Mouse (Mus musculus): Measurements from ENCODE around the gene Dzip1. TPM values are rescaled to one million over a fixed set of nuclear protein-coding genes. Genes with fewer than 3 reads are reported as not detected.

Gene Dzip1
- total and polyA plus RNA-seq, 3 experiments, result 3.1 to 30.9 (median 6.9) TPM

GRCm38 (mm10) chr14:118831597-118831996 lies 93.7 kb downstream of the Dzip1 start:
- Histone ChIP-seq H3K4me3 (ENCODE audit: low read depth, low read length) (no peak overlapping the region), H3K27me3 (ENCODE audit: insufficient read depth, low read length) (peaks cover 31% of the 10 kb centered on the region), H3K9me3 (replicated peaks) (no peaks in the 10 kb centered on the region), H3K36me3 (replicated peaks) (no peaks in the 10 kb centered on the region), H3K4me1 (ENCODE audit: insufficient read depth, low read depth, low read length) (peaks cover 11% of the 10 kb centered on the region)
- ATAC-seq (ENCODE audit: extremely low read depth, insufficient number of reproducible peaks, low FRiP score, poor library complexity, severe bottlenecking) (no peak), DNase-seq (ENCODE audit: low spot score) (no peak)
- TF ChIP-seq POLR2AphosphoS5 (IDR thresholded peaks at IDR 0.05; ENCODE audit: insufficient replicate concordance, low read depth, low read length) (no peak), GATA2 (IDR thresholded peaks at IDR 0.05; ENCODE audit: borderline replicate concordance, low read depth, low read length) (no peak), TAL1 (conservative IDR thresholded peaks at IDR 0.05; ENCODE audit: low read depth, low read length) (no peak), CTCF (IDR thresholded peaks at IDR 0.05; ENCODE audit: low read depth, low read length) (no peak), GATA1 (IDR thresholded peaks at IDR 0.05; ENCODE audit: borderline replicate concordance, low read length) (no peak)

- no peak overlapping the region for H3K4me3 ChIP-seq (ENCODE audit: low read depth, low read length)
- ATAC-seq (ENCODE audit: extremely low read depth, insufficient number of reproducible peaks, low FRiP score, poor library complexity, severe bottlenecking), result no peak
- peaks cover 41% of the 10 kb centered on the region for H3K27me3 ChIP-seq (ENCODE audit: insufficient read depth, low read length)
- TF ChIP-seq POLR2AphosphoS5 (IDR thresholded peaks at IDR 0.05; ENCODE audit: insufficient replicate concordance, low read depth, low read length) (no peak), GATA2 (IDR thresholded peaks at IDR 0.05; ENCODE audit: borderline replicate concordance, low read depth, low read length) (no peak), CTCF (IDR thresholded peaks at IDR 0.05; ENCODE audit: low read depth, low read length) (no peak), GATA1 (IDR thresholded peaks at IDR 0.05; ENCODE audit: borderline replicate concordance, low read length) (no peak), TAL1 (conservative IDR thresholded peaks at IDR 0.05; ENCODE audit: low read depth, low read length) (no peak)
- H3K9me3 ChIP-seq (replicated peaks), result no peaks in the 10 kb centered on the region
- H3K4me1 ChIP-seq (ENCODE audit: insufficient read depth, low read depth, low read length), result peaks cover 16% of the 10 kb centered on the region
- DNase-seq (ENCODE audit: low spot score), result no peak
- H3K36me3 ChIP-seq (replicated peaks), result no peaks in the 10 kb centered on the region
These were observed 95.7 kb downstream of the Dzip1 start for GRCm38 (mm10) chr14:118829331-118830095.

- Histone ChIP-seq H3K27me3 (ENCODE audit: insufficient read depth, low read length) (peaks cover 48% of the 10 kb centered on the region), H3K4me3 (ENCODE audit: low read depth, low read length) (no peak overlapping the region), H3K4me1 (ENCODE audit: insufficient read depth, low read depth, low read length) (peaks cover 19% of the 10 kb centered on the region), H3K36me3 (replicated peaks) (no peaks in the 10 kb centered on the region), H3K9me3 (replicated peaks) (no peaks in the 10 kb centered on the region)
- TF ChIP-seq GATA1 (IDR thresholded peaks at IDR 0.05; ENCODE audit: borderline replicate concordance, low read length) (no peak), CTCF (IDR thresholded peaks at IDR 0.05; ENCODE audit: low read depth, low read length) (no peak), TAL1 (conservative IDR thresholded peaks at IDR 0.05; ENCODE audit: low read depth, low read length) (no peak), GATA2 (IDR thresholded peaks at IDR 0.05; ENCODE audit: borderline replicate concordance, low read depth, low read length) (no peak), POLR2AphosphoS5 (IDR thresholded peaks at IDR 0.05; ENCODE audit: insufficient replicate concordance, low read depth, low read length) (no peak)
- no peak for ATAC-seq (ENCODE audit: extremely low read depth, insufficient number of reproducible peaks, low FRiP score, poor library complexity, severe bottlenecking)
- no peak for DNase-seq (ENCODE audit: low spot score)
These were observed 97.9 kb downstream of the Dzip1 start for GRCm38 (mm10) chr14:118827283-118827904.

GRCm38 (mm10) chr14:118826346-118826745 lies 98.9 kb downstream of the Dzip1 start:
- ATAC-seq (ENCODE audit: extremely low read depth, insufficient number of reproducible peaks, low FRiP score, poor library complexity, severe bottlenecking) (no peak), DNase-seq (ENCODE audit: low spot score) (no peak)
- Histone ChIP-seq H3K27me3 (ENCODE audit: insufficient read depth, low read length) (peaks cover 52% of the 10 kb centered on the region), H3K9me3 (replicated peaks) (no peaks in the 10 kb centered on the region), H3K36me3 (replicated peaks) (no peaks in the 10 kb centered on the region), H3K4me1 (ENCODE audit: insufficient read depth, low read depth, low read length) (peaks cover 20% of the 10 kb centered on the region), H3K4me3 (ENCODE audit: low read depth, low read length) (no peak overlapping the region; the same call in 1 of the 2 replicates)
- TF ChIP-seq TAL1 (conservative IDR thresholded peaks at IDR 0.05; ENCODE audit: low read depth, low read length) (no peak), POLR2AphosphoS5 (IDR thresholded peaks at IDR 0.05; ENCODE audit: insufficient replicate concordance, low read depth, low read length) (no peak), CTCF (IDR thresholded peaks at IDR 0.05; ENCODE audit: low read depth, low read length) (no peak), GATA2 (IDR thresholded peaks at IDR 0.05; ENCODE audit: borderline replicate concordance, low read depth, low read length) (no peak), GATA1 (IDR thresholded peaks at IDR 0.05; ENCODE audit: borderline replicate concordance, low read length) (no peak)

Other genes starting within 250 kb of the Dzip1 start
- gene Abcc4, start 219.2 kb downstream of the Dzip1 start, total RNA-seq (2014; fragmentation: Nextera tagmentation), result 22.9 and 25.2 TPM in 2 replicates
- 13.3 and 16.2 TPM in 2 replicates for gene Abcc4, start 219.2 kb downstream of the Dzip1 start, total RNA-seq (2017)
- gene Abcc4, start 219.2 kb downstream of the Dzip1 start, polyA plus RNA-seq (2012), result 9.7 and 10.5 TPM in 2 replicates
- gene Cldn10, start 137.6 kb downstream of the Dzip1 start, total RNA-seq (2014; fragmentation: Nextera tagmentation), result not detected in 2 replicates
- gene Cldn10, start 137.6 kb downstream of the Dzip1 start, total RNA-seq (2017), result 0.16 TPM in 1 of 2 replicates, not detected in the other
- not detected in 2 replicates for gene Cldn10, start 137.6 kb downstream of the Dzip1 start, polyA plus RNA-seq (2012)
- gene Dnajc3, start 12.5 kb upstream of the Dzip1 start, total RNA-seq (2014; fragmentation: Nextera tagmentation), result 36.9 and 41.7 TPM in 2 replicates
- 49.1 and 54.6 TPM in 2 replicates for gene Dnajc3, start 12.5 kb upstream of the Dzip1 start, total RNA-seq (2017)
- 2.8 and 3.9 TPM in 2 replicates for gene Dnajc3, start 12.5 kb upstream of the Dzip1 start, polyA plus RNA-seq (2012)
- 3.1 and 7.7 TPM in 2 replicates for gene Uggt2, start 174.0 kb upstream of the Dzip1 start, total RNA-seq (2014; fragmentation: Nextera tagmentation)
- 0.55 and 0.58 TPM in 2 replicates for gene Uggt2, start 174.0 kb upstream of the Dzip1 start, total RNA-seq (2017)
- 0.07 TPM in 1 of 2 replicates, not detected in the other for gene Uggt2, start 174.0 kb upstream of the Dzip1 start, polyA plus RNA-seq (2012)
- gene Hs6st3, start 212.9 kb upstream of the Dzip1 start, total RNA-seq (2014; fragmentation: Nextera tagmentation), result not detected in 2 replicates
- 0.11 and 0.12 TPM in 2 replicates for gene Hs6st3, start 212.9 kb upstream of the Dzip1 start, total RNA-seq (2017)
- not detected in 2 replicates for gene Hs6st3, start 212.9 kb upstream of the Dzip1 start, polyA plus RNA-seq (2012)

Measured in G1E (cell line).